Mouse (Mus musculus) G1E-ER4 (cell line): Measurements from ENCODE around the gene Gpr135. TPM values are rescaled to one million over a fixed set of nuclear protein-coding genes. Genes with fewer than 3 reads are reported as not detected.

ENCODE experiments used
- GATA1 ChIP-seq: IDR thresholded peaks from one replicate; pipeline ENCODE4 v1.8.0; 2012; ENCODE audit warnings: low read length, inconsistent platforms
- polyA plus RNA-seq: library from polyadenylated mRNA; stranded (reverse); fragments of >175 nt; gene quantifications from 2 replicates; pipeline ENCODE4 v1.2.3, GENCODE M21; 2012

Gene Gpr135
- not detected in 2 replicates for polyA plus RNA-seq

- no peak for TF ChIP-seq GATA1
These were observed at the start of gene Gpr135 for GRCm38 (mm10) chr12:72070327-72071269. TSS of gene Gpr135 (minus strand) at chr12:72071125.

GRCm38 (mm10) chr12:72115686-72116345 is 44.9 kb upstream of the Gpr135 start:
- no peak for TF ChIP-seq GATA1

GRCm38 (mm10) chr12:72115126-72115525 is 44.2 kb upstream of the Gpr135 start:
- no peak for TF ChIP-seq GATA1

GRCm38 (mm10) chr12:72104525-72105281 is 33.8 kb upstream of the Gpr135 start:
- no peak for TF ChIP-seq GATA1

GRCm38 (mm10) chr12:72104027-72104426 is 33.1 kb upstream of the Gpr135 start:
- TF ChIP-seq GATA1 = no peak

- no peak for TF ChIP-seq GATA1
These were observed 31.9 kb upstream of the Gpr135 start for GRCm38 (mm10) chr12:72102776-72103175.

- TF ChIP-seq GATA1 = no peak
These were observed 26.0 kb upstream of the Gpr135 start for GRCm38 (mm10) chr12:72096966-72097365.

GRCm38 (mm10) chr12:72089802-72090201 is 18.9 kb upstream of the Gpr135 start:
- no peak for TF ChIP-seq GATA1

- TF ChIP-seq GATA1 = no peak
These were observed 15.4 kb upstream of the Gpr135 start for GRCm38 (mm10) chr12:72086166-72086825.

- no peak for TF ChIP-seq GATA1
These were observed 14.6 kb upstream of the Gpr135 start, which contains the start of the genes L3hypdh and Jkamp for GRCm38 (mm10) chr12:72085329-72086165. TSS of gene L3hypdh (minus strand) at chr12:72085439. TSS of gene Jkamp (plus strand) at chr12:72085589.

GRCm38 (mm10) chr12:72085024-72085328 is 14.1 kb upstream of the Gpr135 start:
- no peak for TF ChIP-seq GATA1

- TF ChIP-seq GATA1 = no peak
These were observed 13.5 kb upstream of the Gpr135 start for GRCm38 (mm10) chr12:72084261-72085023.

- no peak for TF ChIP-seq GATA1
These were observed 12.3 kb upstream of the Gpr135 start for GRCm38 (mm10) chr12:72083265-72083664.

GRCm38 (mm10) chr12:72082370-72082769 is 11.4 kb upstream of the Gpr135 start:
- TF ChIP-seq GATA1 = no peak

- TF ChIP-seq GATA1 = no peak
These were observed 11.0 kb upstream of the Gpr135 start for GRCm38 (mm10) chr12:72081961-72082360.
